Mouse (Mus musculus) cerebellum, adult 9-10 months (tissue): ENCODE measurements at regions not wholly inside any gene's neighbourhood (a gene's known extent, or its start where the extent isn't known, plus 50 kb on each side); places are given as distances from the start of the nearest gene placed in this dataset.

Source experiments
- DNase-seq: peaks from one replicate; pipeline ENCODE4 v3.0.0; 2022

DNA sequence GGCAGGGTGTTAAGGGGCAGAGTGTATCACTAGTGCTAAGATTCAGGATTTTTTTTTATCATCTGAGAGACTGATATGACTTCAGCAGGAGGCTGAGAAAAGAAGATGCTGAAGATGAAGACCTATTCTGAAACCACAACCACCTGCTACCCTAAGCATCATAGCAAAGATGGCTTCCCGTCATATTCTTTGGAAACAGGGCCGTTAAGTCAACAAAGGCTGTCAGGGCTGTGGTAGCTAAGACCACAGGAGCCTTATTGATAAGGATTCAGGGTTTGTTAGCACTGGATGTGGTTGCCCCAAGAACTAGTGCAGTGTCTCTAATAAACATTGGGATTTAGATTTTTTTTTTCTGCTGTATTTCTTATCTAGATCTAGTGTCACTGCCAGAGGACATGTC lies 56.7 kb upstream of the Rasgrp1 start:
- no peak for DNase-seq

- no peak for DNase-seq
Measured at GRCm38 (mm10) chr2:117403425-117404175, 60.8 kb upstream of the Rasgrp1 start.

DNA sequence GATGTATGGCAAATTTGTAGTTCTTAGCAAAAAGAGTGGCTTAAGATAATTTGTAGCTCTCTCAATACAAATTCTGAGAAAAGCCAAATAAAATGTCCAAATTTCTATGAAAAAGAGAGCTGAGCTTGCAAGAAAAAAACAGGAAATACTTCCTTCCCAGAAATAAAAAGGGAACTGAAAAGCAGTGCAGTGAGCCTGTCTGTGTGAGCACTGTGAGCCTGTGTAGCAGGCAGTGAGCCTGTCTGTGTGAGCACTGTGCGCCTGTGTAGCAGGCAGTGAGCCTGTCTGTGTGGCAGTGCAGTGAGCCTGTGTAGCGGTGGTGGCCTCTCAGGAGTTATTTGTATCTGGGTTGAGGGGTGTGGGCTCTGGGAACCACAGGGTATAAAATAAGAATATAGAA lies 62.7 kb upstream of the Rasgrp1 start:
- no peak for DNase-seq

- DNase-seq: no peak
Measured at GRCm38 (mm10) chr2:117408241-117408640, 65.4 kb upstream of the Rasgrp1 start.

DNA sequence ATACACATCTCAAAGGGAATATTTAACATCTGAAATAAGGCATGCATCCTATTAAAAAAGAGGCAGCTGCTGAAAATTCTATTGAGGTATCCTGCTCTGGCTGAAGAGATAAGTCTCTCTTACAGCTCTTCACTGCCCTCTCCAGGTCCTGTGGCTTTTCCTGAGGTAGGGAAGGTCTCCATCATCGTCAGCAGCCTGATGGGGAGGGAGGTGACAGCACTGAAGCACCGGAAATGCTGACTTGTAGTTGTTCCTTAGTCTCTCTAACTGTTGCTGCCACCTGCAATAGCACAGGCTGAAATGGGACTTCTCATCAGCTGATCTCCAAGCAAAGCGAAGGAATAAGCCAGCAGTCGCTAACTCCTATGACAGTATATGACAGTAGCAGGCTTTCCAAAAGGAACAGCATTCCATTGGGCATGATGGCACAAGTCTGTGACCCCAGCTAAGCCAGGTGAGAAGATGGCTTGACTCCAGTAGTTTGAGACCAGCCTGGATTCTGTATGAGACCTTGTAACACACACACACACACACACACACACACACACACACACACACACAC lies 69.3 kb upstream of the Rasgrp1 start:
- DNase-seq: no peak

- DNase-seq: no peak
Measured at GRCm38 (mm10) chr2:117417229-117417970, 74.6 kb upstream of the Rasgrp1 start.

DNA sequence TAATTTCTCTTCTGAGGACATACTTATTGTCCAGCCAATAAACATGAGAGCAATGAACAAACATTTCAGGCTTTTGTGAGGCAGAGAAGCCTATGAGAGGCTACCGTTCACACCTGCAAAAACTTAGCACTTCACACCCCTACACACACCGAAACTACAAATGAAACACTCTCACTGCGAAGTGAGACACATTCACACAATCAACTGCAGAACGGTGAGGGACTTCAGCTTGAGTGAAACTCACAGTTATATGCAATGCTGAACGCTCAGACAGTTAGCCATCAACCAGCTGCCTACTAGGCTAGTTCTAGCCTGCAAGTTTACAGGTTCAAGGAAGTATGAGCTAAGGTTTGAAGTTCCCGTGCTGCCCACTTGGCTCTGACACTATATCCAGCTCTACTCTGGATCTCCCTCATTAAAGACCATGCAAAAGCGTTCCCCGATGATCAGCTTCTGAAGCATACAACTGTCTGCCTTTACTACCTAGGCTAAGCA lies 75.4 kb upstream of the Rasgrp1 start:
- no peak for DNase-seq

- DNase-seq: no peak
Measured at GRCm38 (mm10) chr2:117418711-117419110, 75.9 kb upstream of the Rasgrp1 start.

DNA sequence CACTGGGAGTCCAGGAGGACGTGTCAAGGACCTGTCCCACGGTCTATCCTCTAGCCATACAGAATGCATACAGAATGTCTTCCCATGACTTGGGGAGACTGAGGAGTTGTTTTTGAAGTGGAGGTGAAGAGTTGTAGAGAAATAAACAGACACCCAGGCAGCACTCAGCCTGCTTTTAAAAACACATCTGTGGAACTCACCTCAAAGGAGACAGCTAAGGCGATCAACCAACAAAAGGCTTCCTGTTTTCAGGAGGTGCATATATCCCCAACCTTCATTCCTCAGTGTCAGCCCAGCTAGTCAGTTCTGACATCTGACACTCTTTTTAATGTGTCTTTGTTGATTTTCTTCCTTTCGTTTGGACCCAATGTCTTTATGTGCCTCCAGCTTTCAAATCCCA lies 78.6 kb upstream of the Rasgrp1 start:
- DNase-seq: no peak

GRCm38 (mm10) chr2:117422756-117423155 lies 80.0 kb upstream of the Rasgrp1 start:
- DNase-seq: no peak

- DNase-seq: no peak
Measured at GRCm38 (mm10) chr2:117429205-117429604, 86.4 kb upstream of the Rasgrp1 start.

DNA sequence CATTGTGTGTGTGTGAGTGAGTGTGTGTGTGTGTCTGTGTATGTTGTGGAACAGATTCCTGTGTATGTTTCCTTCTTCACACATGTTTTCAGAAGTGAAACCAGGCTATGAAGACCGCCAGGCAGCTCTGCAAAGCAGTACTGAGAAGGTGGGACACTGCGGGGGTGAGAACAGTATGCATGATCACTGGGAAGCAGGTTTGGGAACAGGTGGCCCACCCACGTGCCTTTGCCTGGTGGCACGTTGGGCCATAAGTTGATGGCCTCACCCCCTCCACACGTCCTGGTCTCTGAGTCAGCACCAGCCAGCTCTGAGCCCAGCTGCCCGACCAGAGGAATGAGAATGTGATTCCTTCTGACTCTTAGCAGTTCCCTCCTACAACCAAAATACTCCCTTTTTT lies 89.2 kb upstream of the Rasgrp1 start:
- no peak for DNase-seq

- no peak for DNase-seq
Measured at GRCm38 (mm10) chr2:117432923-117433322, 90.1 kb upstream of the Rasgrp1 start.

DNA sequence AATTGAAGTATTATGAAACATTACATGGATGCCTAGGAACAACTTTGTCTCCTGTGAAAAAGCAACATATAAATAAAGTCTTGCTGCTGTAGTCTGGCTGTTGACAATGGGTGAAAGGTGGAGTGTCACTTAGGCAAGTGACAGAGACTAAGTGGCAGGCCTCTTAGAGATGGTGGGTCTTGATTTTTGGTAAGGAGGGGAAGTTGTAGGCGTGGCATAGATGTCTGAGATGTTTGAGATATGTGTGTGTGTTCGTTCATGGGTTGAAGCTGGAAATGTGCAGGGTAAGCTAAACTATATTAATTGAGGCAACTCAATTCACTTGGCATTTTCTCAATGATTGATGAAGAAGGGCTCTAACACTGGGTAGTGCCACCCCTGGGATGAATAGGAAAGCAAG lies 90.7 kb upstream of the Rasgrp1 start:
- no peak for DNase-seq

- DNase-seq: no peak
Measured at GRCm38 (mm10) chr2:117438079-117438478, 95.3 kb upstream of the Rasgrp1 start.

DNA sequence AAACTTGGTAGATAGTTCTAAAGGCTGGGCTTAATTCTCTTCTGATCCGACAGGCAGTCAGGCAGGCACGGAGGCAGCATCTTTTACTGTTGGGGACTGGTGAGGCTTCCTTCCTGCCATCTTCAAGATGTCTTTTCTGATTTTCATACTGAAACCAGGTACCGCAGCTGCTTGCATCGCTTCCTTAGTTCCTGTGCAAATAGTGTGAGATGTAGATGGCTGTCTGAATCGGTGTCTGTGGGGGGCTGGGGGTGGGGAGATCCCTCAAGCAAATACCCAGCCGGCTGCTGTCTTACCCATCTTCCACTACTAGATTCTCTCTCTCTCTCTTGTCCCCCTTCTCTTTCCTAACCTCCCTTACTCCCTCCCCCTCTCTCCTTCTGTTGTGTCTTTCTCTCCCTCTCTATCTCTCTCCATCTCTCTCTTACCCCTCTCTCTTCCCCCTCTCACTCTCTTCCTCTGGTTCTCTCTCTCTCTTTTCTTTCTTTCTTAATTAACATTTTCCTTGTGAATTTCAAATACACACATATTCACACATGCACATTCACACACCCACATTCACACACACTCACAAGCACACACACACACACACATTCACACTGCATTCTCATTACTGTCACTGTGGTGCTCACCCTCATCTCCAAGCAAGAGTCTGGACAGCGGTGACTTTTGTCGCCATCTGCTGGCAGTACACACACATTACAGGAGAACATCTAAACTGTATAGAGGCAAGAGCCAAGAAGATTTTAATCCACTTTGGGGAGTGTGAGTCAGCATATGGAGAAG lies 96.0 kb upstream of the Rasgrp1 start:
- peak; percentile 63 for DNase-seq

DNA sequence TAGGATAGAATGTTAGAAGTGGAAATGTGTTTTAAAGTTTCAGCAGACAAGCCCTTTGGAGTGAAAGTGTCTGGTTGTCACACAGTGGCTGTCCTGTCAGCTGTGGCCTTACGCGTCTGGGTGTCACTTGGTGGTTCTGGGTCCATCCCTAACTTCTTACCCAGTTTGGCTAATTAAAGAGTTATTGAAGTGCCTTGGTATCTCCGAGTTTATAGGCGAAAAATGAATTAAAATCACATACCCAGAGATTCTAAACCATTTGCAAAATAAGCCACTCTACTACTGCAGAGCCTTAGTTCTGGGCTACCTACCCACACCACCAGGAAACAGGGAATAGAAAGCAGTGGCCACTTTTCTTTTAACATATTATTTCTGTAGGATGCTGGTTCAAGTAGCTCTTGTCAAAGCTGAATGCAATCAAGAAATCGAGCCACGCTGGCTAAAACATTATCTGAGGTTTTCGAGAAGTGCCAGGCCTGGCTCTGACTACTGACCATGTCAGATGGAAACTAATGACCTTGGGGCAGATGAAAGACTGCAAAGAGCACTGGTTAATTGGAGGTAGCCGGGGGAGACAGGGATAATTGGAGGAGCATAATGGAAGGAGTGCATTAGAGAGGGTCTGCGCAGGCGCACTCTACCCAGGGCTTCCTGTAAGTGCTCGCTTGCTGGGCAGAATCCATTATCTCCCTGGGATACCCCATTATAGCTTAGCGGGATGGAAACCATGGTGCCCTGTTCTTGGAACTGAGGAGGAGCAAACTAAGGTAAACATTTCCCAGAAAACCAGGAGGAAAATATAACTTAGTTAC lies 96.8 kb upstream of the Rasgrp1 start:
- no peak for DNase-seq

GRCm38 (mm10) chr2:117440801-117441281 lies 98.0 kb upstream of the Rasgrp1 start:
- DNase-seq: no peak

DNA sequence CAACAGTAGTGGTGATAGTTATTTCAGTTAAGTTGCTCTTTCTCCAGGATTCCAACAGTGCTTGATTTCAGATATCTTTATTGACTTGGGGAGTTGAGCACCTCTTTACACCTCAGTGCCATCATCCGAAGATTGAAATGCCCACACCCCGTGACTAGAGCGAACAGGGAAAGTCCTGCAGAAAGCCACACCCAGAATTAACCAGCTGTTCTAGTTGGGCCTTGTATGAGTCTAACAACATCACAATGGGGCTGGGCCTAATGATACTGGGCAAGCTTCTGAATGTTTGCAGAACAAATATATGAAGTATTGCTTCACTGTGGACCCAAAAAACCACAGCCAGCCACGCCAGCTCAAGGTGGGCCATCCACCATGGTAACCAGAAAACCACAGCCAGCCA lies 100.1 kb upstream of the Rasgrp1 start:
- DNase-seq: no peak

DNA sequence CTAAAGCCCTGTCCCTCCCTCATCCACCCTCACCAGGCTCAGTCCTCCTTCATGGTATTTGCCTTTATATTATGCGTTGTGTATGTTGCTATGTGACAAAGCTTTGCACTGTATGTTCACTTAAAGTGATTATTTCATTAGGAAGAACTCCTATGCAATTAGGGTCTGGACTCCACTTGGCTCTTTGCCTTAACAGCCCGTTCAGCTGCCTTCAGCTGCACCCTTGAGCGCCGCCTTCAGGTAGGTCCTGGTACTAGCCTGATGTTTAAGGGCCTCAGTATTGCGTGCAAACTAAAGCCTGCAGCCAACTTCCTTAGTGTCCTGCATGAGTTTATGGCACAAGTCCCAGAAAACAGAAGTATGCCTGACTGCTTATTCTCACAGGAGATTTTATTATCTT lies 101.9 kb upstream of the Rasgrp1 start:
- no peak for DNase-seq

GRCm38 (mm10) chr2:117446876-117447275 lies 104.1 kb upstream of the Rasgrp1 start:
- DNase-seq: no peak
